Mouse (Mus musculus): Measurements from ENCODE around the gene Zfp599.
"Not testable (repeated sequence)": the region's sequence is repeated elsewhere in the genome, so short reads cannot be mapped to it uniquely, and the experiment has no call there.

Zfp599 gene

GRCm38 (mm10) chr9:22259184-22260091 is at the start of gene Zfp599:
Zfp599 (minus strand) TSS chr9:22259895.
- peak; percentile 98 for ATAC-seq (ENCODE audit: insufficient number of reproducible peaks, low FRiP score, low TSS enrichment)

DNA sequence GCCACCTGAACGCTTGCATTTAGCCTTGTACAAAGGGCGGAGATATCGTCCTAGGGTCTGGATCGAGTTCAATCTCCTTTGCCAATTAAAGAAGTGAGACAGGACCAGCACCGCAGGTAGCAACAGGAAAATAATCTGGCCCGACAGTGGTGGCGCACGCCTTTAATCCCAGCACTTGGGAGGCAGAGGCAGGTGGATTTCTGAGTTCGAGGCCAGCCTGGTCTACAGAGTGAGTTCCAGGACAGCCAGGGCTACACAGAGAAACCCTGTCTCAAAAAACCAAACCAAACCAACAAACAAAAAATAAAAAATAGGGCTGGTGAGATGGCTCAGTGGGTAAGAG is 48.2 kb upstream of the Zfp599 start:
- peak; percentile 65 for ATAC-seq (ENCODE audit: insufficient number of reproducible peaks, low FRiP score, low TSS enrichment)

DNA sequence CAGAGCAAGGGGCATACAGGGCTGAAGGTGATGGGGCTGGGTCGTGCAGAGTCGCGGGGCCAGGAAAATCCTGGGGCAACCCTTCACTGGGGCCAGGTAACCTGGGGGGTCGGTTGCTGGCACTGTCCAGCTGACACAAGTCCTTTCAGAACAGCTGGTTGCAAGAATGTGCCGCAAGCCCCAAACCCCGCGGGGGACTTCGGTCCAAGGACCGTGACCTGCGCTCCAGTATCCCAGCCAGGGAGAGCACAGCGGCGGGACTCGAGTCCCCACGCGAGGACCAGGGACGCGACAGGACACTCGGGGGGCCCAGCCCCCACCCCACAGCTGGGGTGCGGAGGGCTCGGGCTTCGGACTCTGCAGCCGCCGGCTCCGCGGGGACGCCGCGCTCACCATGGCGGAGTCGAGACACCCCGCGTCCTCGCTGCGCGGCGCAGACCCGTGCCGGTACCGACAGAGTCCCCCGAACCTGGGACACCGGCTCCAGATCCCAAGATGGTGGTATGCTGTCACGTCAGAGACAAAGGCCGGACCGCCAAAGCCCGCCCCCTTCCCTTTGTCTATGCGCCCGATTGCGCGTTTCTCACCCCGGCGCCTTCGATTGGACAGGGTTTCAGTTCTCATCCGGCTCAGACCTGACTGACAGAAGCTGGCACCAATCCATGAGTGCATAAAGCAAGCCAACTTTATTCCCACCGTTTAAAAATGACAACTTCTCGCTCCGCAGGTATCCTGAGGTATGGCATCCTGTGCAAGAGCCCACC is 47.6 kb upstream of the Zfp599 start, which contains the start of gene Zfp810:
Gene Zfp810 (minus strand): TSS at position 493 of the 764 bp plus-strand sequence.
- peak; percentile 97 for ATAC-seq (ENCODE audit: insufficient number of reproducible peaks, low FRiP score, low TSS enrichment)

DNA sequence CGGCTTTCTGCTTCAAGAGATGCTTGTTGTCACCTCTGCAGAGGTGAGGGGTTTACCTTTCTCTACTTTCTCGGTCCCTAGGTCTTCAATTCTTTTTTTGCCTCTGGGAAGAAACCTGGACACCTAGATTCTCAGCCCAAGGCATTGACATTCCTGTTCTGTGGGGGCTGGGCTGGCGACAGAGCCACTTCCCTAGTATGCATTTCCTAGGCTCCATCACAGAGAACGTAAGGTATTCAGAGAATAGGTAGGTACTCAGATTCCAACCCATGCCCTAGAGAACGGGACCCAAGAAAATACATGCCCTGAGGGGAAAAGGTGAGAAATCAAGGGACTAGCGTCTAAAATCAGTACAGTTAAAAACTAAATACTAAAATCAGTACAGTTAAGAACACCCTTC is 47.0 kb upstream of the Zfp599 start:
- ATAC-seq (ENCODE audit: insufficient number of reproducible peaks, low FRiP score, low TSS enrichment), result 0 out of 2 replicates have a peak, but pooled peaks have one; percentile 34

DNA sequence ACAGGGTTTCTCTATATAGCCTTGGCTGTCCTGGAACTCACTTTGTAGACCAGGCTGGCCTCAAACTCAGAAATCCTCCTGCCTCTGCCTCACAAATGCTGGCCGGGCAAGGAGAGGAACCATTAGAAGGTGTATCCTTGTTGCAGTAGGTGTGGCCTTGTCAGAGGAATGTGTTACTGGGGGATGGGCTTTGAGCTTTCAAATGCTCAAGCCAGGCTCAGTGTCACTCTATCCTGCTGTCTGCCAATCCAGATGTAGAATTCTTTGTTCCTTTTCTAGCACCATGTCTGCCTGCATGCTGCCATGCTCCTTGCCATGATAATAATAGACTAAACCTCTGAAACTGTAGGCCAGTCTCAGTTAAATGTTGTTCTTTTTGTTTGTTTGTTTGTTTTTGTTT is 42.5 kb upstream of the Zfp599 start:
- ATAC-seq (ENCODE audit: insufficient number of reproducible peaks, low FRiP score, low TSS enrichment), result no peak

DNA sequence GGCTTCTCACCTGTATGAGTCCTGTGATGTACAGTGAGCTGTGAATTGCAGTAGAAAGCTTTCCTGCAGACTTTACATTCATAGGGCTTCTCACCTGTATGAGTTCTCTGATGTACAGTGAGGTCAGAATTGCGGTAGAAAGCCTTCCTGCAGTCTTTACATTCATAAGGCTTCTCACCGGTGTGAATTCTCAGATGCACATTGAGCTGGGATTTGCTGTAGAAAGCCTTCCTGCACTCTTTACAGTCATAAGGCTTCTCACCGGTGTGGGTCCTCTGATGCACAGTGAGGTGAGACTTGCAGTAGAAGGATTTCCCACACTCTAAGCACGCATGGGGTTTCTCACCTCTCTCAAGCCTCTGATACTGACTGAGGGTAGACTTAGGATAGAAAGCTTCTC is 19.0 kb upstream of the Zfp599 start:
- ATAC-seq (ENCODE audit: insufficient number of reproducible peaks, low FRiP score, low TSS enrichment), result no peak

DNA sequence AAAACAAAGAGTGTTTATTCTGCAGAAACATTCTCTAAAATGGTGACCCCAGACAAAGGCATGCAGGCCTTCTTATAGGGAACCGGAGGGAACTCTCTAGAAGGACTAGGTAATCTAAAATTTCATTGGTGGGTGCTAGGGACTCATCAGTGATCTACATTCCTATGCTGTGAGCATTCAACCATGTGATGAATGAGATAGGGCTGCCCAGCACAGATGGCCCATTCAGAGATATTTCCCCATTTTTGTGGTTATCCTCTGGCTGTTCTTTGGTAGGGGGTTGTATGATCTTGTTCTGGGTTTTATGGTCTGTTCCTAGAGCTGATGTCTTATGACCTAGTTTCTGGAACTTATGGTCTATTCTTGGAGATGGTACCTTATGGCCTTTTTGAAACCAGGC is 9.2 kb upstream of the Zfp599 start:
- no peak for ATAC-seq (ENCODE audit: insufficient number of reproducible peaks, low FRiP score, low TSS enrichment)

GRCm38 (mm10) chr9:22262611-22263010 is 2.9 kb upstream of the Zfp599 start:
- no peak for ATAC-seq (ENCODE audit: insufficient number of reproducible peaks, low FRiP score, low TSS enrichment)

GRCm38 (mm10) chr9:22261594-22261993 is 1.9 kb upstream of the Zfp599 start:
- no peak for ATAC-seq (ENCODE audit: insufficient number of reproducible peaks, low FRiP score, low TSS enrichment)

DNA sequence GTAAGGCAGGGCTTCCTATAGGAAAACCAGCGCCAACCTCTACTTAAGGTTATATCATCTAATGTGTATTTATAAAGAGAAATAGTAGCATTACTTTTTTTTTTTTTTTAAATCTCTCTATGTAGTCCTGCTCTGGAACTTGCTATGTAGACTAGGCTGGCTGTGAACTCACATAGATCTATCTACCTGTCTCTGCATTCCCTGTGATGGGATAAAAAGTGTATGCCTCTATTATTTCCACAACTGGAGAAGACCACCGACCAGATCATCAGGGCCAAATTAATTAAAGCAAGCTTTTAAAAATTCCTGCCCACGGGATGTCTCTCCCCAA is 362 bp upstream of the Zfp599 start:
- no peak for ATAC-seq (ENCODE audit: insufficient number of reproducible peaks, low FRiP score, low TSS enrichment)

DNA sequence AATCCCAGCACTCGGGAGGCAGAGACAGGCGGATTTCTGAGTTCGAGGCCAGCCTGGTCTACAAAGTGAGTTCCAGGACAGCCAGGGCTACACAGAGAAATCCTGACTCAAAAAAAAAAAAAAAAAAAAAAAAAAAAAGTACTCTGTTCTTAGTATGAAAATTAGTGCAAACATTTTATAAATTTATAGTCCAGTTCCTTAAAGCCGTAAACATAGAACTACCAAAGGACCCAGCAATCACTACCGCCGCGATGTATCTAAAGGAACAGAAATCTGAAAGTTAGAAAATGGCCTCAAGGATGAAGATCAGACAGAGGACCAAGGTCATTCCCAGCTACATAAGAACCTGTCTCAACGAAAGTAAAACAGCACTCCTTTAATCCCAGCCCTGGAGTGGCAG is 911 bp downstream of the Zfp599 start:
- ATAC-seq (ENCODE audit: insufficient number of reproducible peaks, low FRiP score, low TSS enrichment), result no peak

DNA sequence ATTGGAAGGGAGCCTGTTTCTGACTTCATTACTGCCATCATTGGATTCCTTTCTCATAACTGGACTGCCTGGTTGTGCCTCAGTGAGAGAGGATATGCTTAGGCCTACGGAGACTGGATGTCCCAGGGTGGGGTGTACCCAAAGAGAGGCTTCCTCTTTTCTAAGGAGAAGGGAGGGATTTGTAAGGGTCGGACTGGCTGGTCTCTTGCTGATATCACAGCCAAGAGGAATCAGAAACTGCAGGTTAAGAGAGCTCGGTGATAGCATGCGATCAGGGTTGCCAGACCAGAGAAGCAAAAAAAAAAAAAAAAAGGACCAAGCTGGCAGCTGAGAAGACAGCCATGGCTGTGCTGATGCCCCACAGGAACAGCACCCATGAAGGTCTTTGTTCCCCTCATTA is 3.1 kb downstream of the Zfp599 start:
- ATAC-seq (ENCODE audit: insufficient number of reproducible peaks, low FRiP score, low TSS enrichment), result no peak

- ATAC-seq (ENCODE audit: insufficient number of reproducible peaks, low FRiP score, low TSS enrichment), result no peak
Observed at GRCm38 (mm10) chr9:22244242-22244641, 15.5 kb downstream of the Zfp599 start.

DNA sequence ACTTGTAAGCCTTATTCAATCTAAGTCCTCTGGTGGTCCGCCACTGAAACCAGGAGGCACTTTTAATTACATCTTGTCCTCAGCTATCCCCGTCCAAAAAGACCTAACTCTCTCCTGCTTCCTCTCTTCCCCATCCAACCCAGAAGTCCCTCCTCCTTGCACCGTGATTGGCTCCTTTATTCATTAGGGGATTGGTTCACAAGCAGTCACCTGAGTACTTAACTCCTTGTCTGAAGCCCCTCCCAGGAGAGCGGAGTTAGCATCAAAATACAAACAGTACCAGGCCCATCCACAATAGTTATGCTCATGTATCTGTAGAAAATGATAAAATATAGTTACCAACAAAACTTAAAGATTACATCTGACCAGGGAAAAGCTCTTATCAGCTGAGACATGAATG is 19.7 kb downstream of the Zfp599 start:
- ATAC-seq (ENCODE audit: insufficient number of reproducible peaks, low FRiP score, low TSS enrichment), result no peak

DNA sequence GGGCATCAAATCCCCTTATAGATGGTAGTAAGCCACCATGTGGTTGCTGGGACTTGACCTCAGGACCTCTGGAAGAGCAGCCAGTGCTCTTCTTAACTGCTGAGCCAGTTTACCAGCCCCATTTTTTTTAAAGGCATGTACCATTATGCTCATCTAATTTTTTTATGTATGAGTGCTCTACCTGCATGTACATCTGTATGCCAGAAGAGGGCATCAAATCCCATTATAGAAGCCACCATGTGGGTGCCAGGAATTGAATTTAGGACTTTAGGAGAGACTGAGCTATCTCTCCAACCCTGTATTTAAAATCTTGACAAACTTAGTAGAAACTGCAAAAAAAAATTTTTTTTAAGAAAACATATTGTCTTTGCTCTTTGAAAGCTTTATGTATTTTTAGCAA is 29.1 kb downstream of the Zfp599 start:
- no peak for ATAC-seq (ENCODE audit: insufficient number of reproducible peaks, low FRiP score, low TSS enrichment)

DNA sequence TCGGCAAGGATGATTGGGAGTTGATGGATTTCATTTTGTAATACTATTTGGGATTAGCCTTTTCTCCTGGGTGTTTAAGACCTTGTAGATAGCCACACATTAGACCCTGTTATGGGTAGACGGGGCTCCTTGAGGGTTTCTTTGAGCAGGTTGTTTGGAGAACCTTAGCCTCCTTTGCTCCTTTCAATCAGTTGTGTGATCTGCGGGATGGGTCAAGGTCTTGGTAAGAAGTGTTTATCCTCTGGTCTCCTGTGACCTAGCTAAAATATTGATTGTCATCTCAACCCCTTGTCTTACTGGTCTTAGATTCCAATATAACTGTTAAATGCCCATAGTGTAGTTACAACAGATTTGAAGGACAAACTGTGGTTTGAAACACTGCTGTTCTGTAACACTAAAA is 29.6 kb downstream of the Zfp599 start:
- ATAC-seq (ENCODE audit: insufficient number of reproducible peaks, low FRiP score, low TSS enrichment), result no peak

- ATAC-seq (ENCODE audit: insufficient number of reproducible peaks, low FRiP score, low TSS enrichment), result no peak
Observed at GRCm38 (mm10) chr9:22229386-22230026, 30.2 kb downstream of the Zfp599 start.

GRCm38 (mm10) chr9:22226846-22227245 is 32.8 kb downstream of the Zfp599 start:
- ATAC-seq (ENCODE audit: insufficient number of reproducible peaks, low FRiP score, low TSS enrichment), result no peak

DNA sequence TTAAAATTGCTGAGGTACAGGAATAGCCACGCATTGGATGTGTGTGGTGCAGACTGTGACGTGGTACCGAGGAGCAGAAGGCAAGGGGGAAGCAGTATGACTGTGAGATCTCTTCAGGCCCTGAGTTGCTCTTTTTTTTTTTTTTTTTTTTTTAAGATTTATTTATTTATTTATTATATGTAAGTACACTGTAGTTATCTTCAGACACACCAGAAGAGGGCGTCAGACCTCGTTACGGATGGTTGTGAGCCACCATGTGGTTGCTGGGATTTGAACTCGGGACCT is 33.4 kb downstream of the Zfp599 start:
- not testable (repeated sequence) for ATAC-seq (ENCODE audit: insufficient number of reproducible peaks, low FRiP score, low TSS enrichment)

GRCm38 (mm10) chr9:22225581-22226388 is 33.9 kb downstream of the Zfp599 start, which contains the start of gene Zfp809:
Zfp809 (plus strand) TSS chr9:22225714.
- peak; percentile 99 for ATAC-seq (ENCODE audit: insufficient number of reproducible peaks, low FRiP score, low TSS enrichment)
